Mouse (Mus musculus): ENCODE data around the gene Gata5.

Gene Gata5

GRCm38 (mm10) chr2:180311147-180311546 is 23.4 kb downstream of the Gata5 start:
- DNase-seq (ENCODE audit: extremely low read depth, low read depth, low spot score), result no peak

- DNase-seq (ENCODE audit: extremely low read depth, low read depth, low spot score), result no peak
These were observed 26.8 kb downstream of the Gata5 start for GRCm38 (mm10) chr2:180307680-180308079.

GRCm38 (mm10) chr2:180306423-180307168 is 27.9 kb downstream of the Gata5 start:
- DNase-seq (ENCODE audit: extremely low read depth, low read depth, low spot score), result no peak

- DNase-seq (ENCODE audit: extremely low read depth, low read depth, low spot score), result no peak
These were observed 28.5 kb downstream of the Gata5 start for GRCm38 (mm10) chr2:180306009-180306408.

GRCm38 (mm10) chr2:180305490-180305889 is 29.0 kb downstream of the Gata5 start:
- no peak for DNase-seq (ENCODE audit: extremely low read depth, low read depth, low spot score)

- DNase-seq (ENCODE audit: extremely low read depth, low read depth, low spot score), result no peak
These were observed 29.9 kb downstream of the Gata5 start for GRCm38 (mm10) chr2:180304554-180304953.

GRCm38 (mm10) chr2:180303468-180303867 is 31.0 kb downstream of the Gata5 start:
- DNase-seq (ENCODE audit: extremely low read depth, low read depth, low spot score), result no peak

GRCm38 (mm10) chr2:180302201-180302600 is 32.3 kb downstream of the Gata5 start:
- no peak for DNase-seq (ENCODE audit: extremely low read depth, low read depth, low spot score)

- no peak for DNase-seq (ENCODE audit: extremely low read depth, low read depth, low spot score)
These were observed 33.7 kb downstream of the Gata5 start for GRCm38 (mm10) chr2:180300771-180301170.

- DNase-seq (ENCODE audit: extremely low read depth, low read depth, low spot score), result no peak
These were observed 34.2 kb downstream of the Gata5 start for GRCm38 (mm10) chr2:180300252-180300651.

GRCm38 (mm10) chr2:180292906-180293305 is 41.6 kb downstream of the Gata5 start:
- DNase-seq (ENCODE audit: extremely low read depth, low read depth, low spot score), result no peak

- DNase-seq (ENCODE audit: extremely low read depth, low read depth, low spot score), result no peak
These were observed 42.5 kb downstream of the Gata5 start for GRCm38 (mm10) chr2:180292026-180292425.

GRCm38 (mm10) chr2:180291566-180291965 is 42.9 kb downstream of the Gata5 start:
- DNase-seq (ENCODE audit: extremely low read depth, low read depth, low spot score), result no peak

- no peak for DNase-seq (ENCODE audit: extremely low read depth, low read depth, low spot score)
These were observed 44.0 kb downstream of the Gata5 start for GRCm38 (mm10) chr2:180290503-180290902.

GRCm38 (mm10) chr2:180289440-180290108 is 44.9 kb downstream of the Gata5 start, which contains the start of gene Rbbp8nl:
Gene Rbbp8nl, minus strand, starts transcription at chr2:180289879.
- DNase-seq (ENCODE audit: extremely low read depth, low read depth, low spot score), result peak; percentile 70

GRCm38 (mm10) chr2:180288966-180289365 is 45.5 kb downstream of the Gata5 start:
- no peak for DNase-seq (ENCODE audit: extremely low read depth, low read depth, low spot score)

GRCm38 (mm10) chr2:180279321-180279720 is 55.2 kb downstream of the Gata5 start:
- DNase-seq (ENCODE audit: extremely low read depth, low read depth, low spot score), result no peak

- DNase-seq (ENCODE audit: extremely low read depth, low read depth, low spot score), result no peak
These were observed 56.7 kb downstream of the Gata5 start for GRCm38 (mm10) chr2:180277773-180278320.

- no peak for DNase-seq (ENCODE audit: extremely low read depth, low read depth, low spot score)
These were observed 57.6 kb downstream of the Gata5 start for GRCm38 (mm10) chr2:180276851-180277259.

- no peak for DNase-seq (ENCODE audit: extremely low read depth, low read depth, low spot score)
These were observed 58.1 kb downstream of the Gata5 start for GRCm38 (mm10) chr2:180276385-180276784.

- no peak for DNase-seq (ENCODE audit: extremely low read depth, low read depth, low spot score)
These were observed 58.7 kb downstream of the Gata5 start for GRCm38 (mm10) chr2:180275836-180276235.
